Mouse (Mus musculus) spleen, postnatal 14 days (tissue): ENCODE data around the gene Ifnlr1.

Experiments
- DNase-seq, 2 experiments: peaks; one replicate each; pipeline ENCODE4 v3.0.0; 2021 to 2022; ENCODE audit warnings: low spot score in 2 of 2

Gene Ifnlr1

DNA sequence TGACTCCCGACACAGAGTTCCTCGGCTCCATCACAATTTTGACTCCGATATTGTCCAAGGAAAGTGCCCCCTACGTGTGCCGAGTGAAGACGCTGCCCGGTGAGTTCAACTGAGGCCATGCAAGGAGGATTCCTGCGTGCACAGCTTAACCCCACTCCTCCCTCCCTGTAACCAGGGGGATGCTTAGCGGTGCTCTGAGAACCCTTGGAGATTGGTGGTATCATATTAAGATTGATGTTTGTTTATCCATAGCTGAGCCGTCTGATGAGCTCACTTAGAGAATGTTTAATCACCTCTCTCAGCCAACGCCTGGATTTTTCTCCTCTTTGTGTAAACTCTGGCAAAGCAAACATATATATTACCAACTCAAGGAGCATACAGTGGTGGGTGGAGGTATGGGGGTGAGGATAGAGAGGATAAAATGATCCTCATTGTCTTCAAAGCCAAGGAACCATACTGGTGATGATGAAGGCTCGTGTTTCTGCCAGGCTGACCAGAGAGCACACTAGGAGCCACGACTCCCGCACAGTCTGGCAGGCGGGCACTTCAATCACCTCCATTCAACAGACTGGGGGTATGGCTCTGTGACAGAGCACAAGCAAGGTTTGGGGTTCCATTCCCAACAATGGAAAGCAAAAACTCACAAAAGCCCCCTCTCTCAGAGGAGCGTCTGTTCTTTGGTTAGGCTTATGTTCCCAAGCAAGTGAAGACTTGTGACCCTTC lies 58.8 kb downstream of the Ifnlr1 start:
- no peak for DNase-seq

- DNase-seq = no peak
Measured at GRCm38 (mm10) chr4:135745613-135746012, 59.5 kb downstream of the Ifnlr1 start.

- DNase-seq = no peak
Measured at GRCm38 (mm10) chr4:135750896-135751295, 64.8 kb downstream of the Ifnlr1 start.

DNA sequence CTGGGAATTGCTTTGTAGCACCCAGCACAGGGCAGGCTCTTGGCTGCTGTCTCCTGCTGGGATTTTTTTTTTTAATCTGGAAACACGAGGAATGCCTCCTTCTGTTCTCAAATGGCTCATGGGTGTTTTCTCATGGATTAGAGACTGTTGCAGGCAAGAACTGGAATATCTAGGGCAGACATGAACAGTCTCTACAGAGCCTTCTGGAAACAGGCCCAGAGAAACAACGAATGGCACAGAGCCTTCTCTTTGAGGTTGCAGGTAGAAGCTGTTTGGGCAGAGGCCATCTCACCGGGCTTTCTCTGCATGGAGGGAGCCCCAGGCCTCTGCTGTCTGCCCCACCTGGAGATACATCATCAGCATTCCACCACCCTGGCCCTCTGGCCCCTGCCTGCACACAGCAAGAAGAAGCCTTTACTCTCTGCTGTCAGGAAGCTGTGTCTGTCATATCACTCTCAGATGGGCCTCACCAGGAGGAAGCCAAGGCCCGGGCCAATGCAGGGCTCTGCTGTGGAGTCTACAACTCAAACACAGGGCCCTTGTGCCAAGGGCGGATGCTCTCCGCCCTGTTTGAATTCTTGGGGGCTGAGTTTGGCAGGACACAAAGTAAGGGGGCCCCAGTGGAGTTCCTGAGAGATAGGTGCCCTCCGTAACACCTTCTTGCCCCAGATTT lies 66.2 kb downstream of the Ifnlr1 start:
- DNase-seq = no peak

DNA sequence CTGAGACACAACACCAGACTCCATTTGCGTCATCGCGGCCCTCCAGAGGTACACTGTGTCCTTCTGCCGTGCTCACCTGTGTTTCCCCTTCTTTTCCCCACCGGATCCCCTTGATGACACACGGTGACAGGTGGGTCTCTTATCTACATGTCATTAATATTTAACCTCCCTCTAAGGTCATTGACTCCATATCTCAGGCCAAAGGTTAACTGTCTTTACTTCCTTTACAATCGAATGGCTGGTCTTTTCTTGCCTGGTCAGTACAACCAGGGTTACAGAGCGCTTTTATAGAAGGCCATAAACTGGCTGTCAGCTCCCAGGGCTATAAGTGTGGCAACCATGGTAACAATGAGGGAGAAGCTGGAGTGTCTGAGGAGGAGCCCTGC lies 66.7 kb downstream of the Ifnlr1 start:
- no peak for DNase-seq
